Mouse (Mus musculus) hindbrain, embryonic 15.5 days (tissue): ENCODE data around the gene Tomm5. TPM values are rescaled to one million over a fixed set of nuclear protein-coding genes. Genes with fewer than 3 reads are reported as not detected.

Source experiments
- ATAC-seq: fragments of 200-750 bp; cut with Nextera tagmentation; 2 replicates; pipeline ENCODE4 v1.8.0; 2017; ENCODE audit warnings: low read depth, moderate number of reproducible peaks, moderate TSS enrichment; ENCODE audit not compliant: low FRiP score
- H3K27ac ChIP-seq: fragments of 300-500 bp; sonication (generic); replicated peaks from 2 replicates; pipeline ENCODE4 v1.5.1; 2015; ENCODE audit warnings: mild to moderate bottlenecking, inconsistent platforms
- H3K27me3 ChIP-seq: fragments of 300-500 bp; sonication (generic); 2 replicates; pipeline ENCODE4 v1.6.1; 2015; ENCODE audit warnings: control low read depth, inconsistent platforms
- H3K36me3 ChIP-seq: fragments of 300-500 bp; sonication (generic); 2 replicates; pipeline ENCODE4 v1.6.1; 2015; ENCODE audit warnings: control low read depth, inconsistent platforms
- H3K4me1 ChIP-seq: fragments of 300-500 bp; sonication (generic); replicated peaks from 2 replicates; pipeline ENCODE4 v1.6.1; 2015; ENCODE audit warnings: control low read depth, inconsistent platforms
- H3K4me2 ChIP-seq: fragments of 300-500 bp; sonication (generic); 2 replicates; pipeline ENCODE4 v1.6.1; 2015; ENCODE audit warnings: moderate library complexity, mild to moderate bottlenecking, inconsistent platforms
- H3K4me3 ChIP-seq: fragments of 300-500 bp; sonication (generic); 2 replicates; pipeline ENCODE4 v1.5.1; 2015; ENCODE audit warnings: mild to moderate bottlenecking, inconsistent platforms
- H3K9ac ChIP-seq: fragments of 300-500 bp; sonication (generic); 2 replicates; pipeline ENCODE4 v1.6.1; 2015; ENCODE audit warnings: inconsistent platforms
- H3K9me3 ChIP-seq: fragments of 300-500 bp; sonication (generic); 2 replicates; pipeline ENCODE4 v1.6.1; 2016; ENCODE audit warnings: control low read depth, inconsistent platforms
- WGBS: fragments of 180-500 bp; shearing (Covaris S2); methylation state at CpG from one replicate; pipeline ENCODE4 v1.1.7; 2015; 5-methylcytosine and 5-hydroxymethylcytosine counted together
- polyA plus RNA-seq: library from polyadenylated mRNA; unstranded; fragments of >200 nt; fragmentation: Nextera tagmentation; extraction: Ambion mirVana; gene quantifications from 2 replicates; pipeline ENCODE4 v1.2.1, GENCODE M21; 2015

Tomm5 gene
- polyA plus RNA-seq = 159 and 170 TPM in 2 replicates

GRCm38 (mm10) chr4:45107601-45108277 lies at the start of gene Tomm5:
Gene Tomm5 (minus strand): TSS chr4:45108114.
- H3K27me3 ChIP-seq = 0 out of 2 replicates have a peak, but pooled peaks cover under 1% of the 10 kb centered on the region
- H3K4me1 ChIP-seq = peaks cover 18% of the 10 kb centered on the region
- H3K9me3 ChIP-seq = no peaks in the 10 kb centered on the region
- under 1% methylated on average over 39 of the region's 39 CpGs for WGBS
- H3K27ac ChIP-seq = peak within 1 kb of the TSS; percentile 68
- H3K36me3 ChIP-seq = peaks cover 9% of the 10 kb centered on the region
- ATAC-seq = peak; percentile 98
- peak within 1 kb of the TSS; percentile 83 for H3K4me3 ChIP-seq
- peak within 1 kb of the TSS; percentile 80 for H3K9ac ChIP-seq
- H3K4me2 ChIP-seq = peak within 1 kb of the TSS; percentile 75

GRCm38 (mm10) chr4:45156433-45156832 lies 48.5 kb upstream of the Tomm5 start:
- H3K27me3 ChIP-seq = no peaks in the 10 kb centered on the region
- no peaks in the 10 kb centered on the region for H3K4me1 ChIP-seq
- H3K4me3 ChIP-seq = no peak overlapping the region
- no peak overlapping the region for H3K4me2 ChIP-seq
- no peaks in the 10 kb centered on the region for H3K36me3 ChIP-seq
- no peak overlapping the region for H3K9ac ChIP-seq
- H3K9me3 ChIP-seq = no peaks in the 10 kb centered on the region
- WGBS = 78% methylated on average over 3 of the region's 3 CpGs
- H3K27ac ChIP-seq = no peak overlapping the region
- no peak for ATAC-seq

- no peak overlapping the region for H3K9ac ChIP-seq
- peaks cover 20% of the 10 kb centered on the region for H3K4me1 ChIP-seq
- 43% methylated on average over 8 of the region's 8 CpGs for WGBS
- no peaks in the 10 kb centered on the region for H3K27me3 ChIP-seq
- ATAC-seq = peak; percentile 59; the same call in 1 of the 2 replicates
- H3K27ac ChIP-seq = peak overlapping the region; percentile 53
- H3K4me3 ChIP-seq = no peak overlapping the region
- no peak overlapping the region for H3K4me2 ChIP-seq
- no peaks in the 10 kb centered on the region for H3K36me3 ChIP-seq
- no peaks in the 10 kb centered on the region for H3K9me3 ChIP-seq
Observed at GRCm38 (mm10) chr4:45143005-45143404, 35.1 kb upstream of the Tomm5 start.

- H3K36me3 ChIP-seq = no peaks in the 10 kb centered on the region
- H3K4me3 ChIP-seq = no peak overlapping the region
- peaks cover 20% of the 10 kb centered on the region for H3K4me1 ChIP-seq
- ATAC-seq = peak; percentile 78; the same call in 1 of the 2 replicates
- 28% methylated on average over 11 of the region's 11 CpGs for WGBS
- H3K27me3 ChIP-seq = no peaks in the 10 kb centered on the region
- H3K9ac ChIP-seq = no peak overlapping the region
- H3K9me3 ChIP-seq = no peaks in the 10 kb centered on the region
- H3K27ac ChIP-seq = peak overlapping the region; percentile 49
- peak overlapping the region; percentile 24 for H3K4me2 ChIP-seq
Observed at GRCm38 (mm10) chr4:45142411-45142810, 34.5 kb upstream of the Tomm5 start.

GRCm38 (mm10) chr4:45141835-45142234 lies 33.9 kb upstream of the Tomm5 start:
- H3K9ac ChIP-seq = no peak overlapping the region
- H3K27me3 ChIP-seq = no peaks in the 10 kb centered on the region
- no peak for ATAC-seq
- H3K4me3 ChIP-seq = no peak overlapping the region
- WGBS = 54% methylated on average over 5 of the region's 5 CpGs
- peaks cover 20% of the 10 kb centered on the region for H3K4me1 ChIP-seq
- no peak overlapping the region for H3K4me2 ChIP-seq
- no peaks in the 10 kb centered on the region for H3K36me3 ChIP-seq
- no peaks in the 10 kb centered on the region for H3K9me3 ChIP-seq
- peak overlapping the region; percentile 49 for H3K27ac ChIP-seq

- Histone ChIP-seq H3K36me3 (no peaks in the 10 kb centered on the region), H3K27ac (no peak overlapping the region), H3K4me1 (peaks cover 9% of the 10 kb centered on the region), H3K9ac (no peak overlapping the region), H3K27me3 (no peaks in the 10 kb centered on the region), H3K4me3 (no peak overlapping the region), H3K9me3 (no peaks in the 10 kb centered on the region), H3K4me2 (no peak overlapping the region)
- no peak for ATAC-seq
- WGBS = 57% methylated on average over 4 of the region's 4 CpGs
Observed at GRCm38 (mm10) chr4:45137636-45138035, 29.7 kb upstream of the Tomm5 start.

GRCm38 (mm10) chr4:45134471-45134870 lies 26.6 kb upstream of the Tomm5 start:
- H3K4me3 ChIP-seq = no peak overlapping the region
- no peaks in the 10 kb centered on the region for H3K9me3 ChIP-seq
- no peak overlapping the region for H3K4me2 ChIP-seq
- H3K4me1 ChIP-seq = no peaks in the 10 kb centered on the region
- WGBS = 80% methylated on average over 8 of the region's 8 CpGs
- H3K27ac ChIP-seq = no peak overlapping the region
- no peak overlapping the region for H3K9ac ChIP-seq
- ATAC-seq = no peak
- no peaks in the 10 kb centered on the region for H3K36me3 ChIP-seq
- no peaks in the 10 kb centered on the region for H3K27me3 ChIP-seq

- Histone ChIP-seq H3K4me1 (no peaks in the 10 kb centered on the region), H3K4me2 (no peak overlapping the region), H3K27ac (no peak overlapping the region), H3K27me3 (no peaks in the 10 kb centered on the region), H3K9me3 (no peaks in the 10 kb centered on the region), H3K4me3 (no peak overlapping the region), H3K9ac (no peak overlapping the region), H3K36me3 (no peaks in the 10 kb centered on the region)
- 88% methylated on average over 4 of the region's 4 CpGs for WGBS
- no peak for ATAC-seq
Observed at GRCm38 (mm10) chr4:45131021-45131420, 23.1 kb upstream of the Tomm5 start.

GRCm38 (mm10) chr4:45121311-45121710 lies 13.4 kb upstream of the Tomm5 start:
- H3K36me3 ChIP-seq = no peaks in the 10 kb centered on the region
- no peaks in the 10 kb centered on the region for H3K9me3 ChIP-seq
- ATAC-seq = no peak
- no peak overlapping the region for H3K9ac ChIP-seq
- no peak overlapping the region for H3K27ac ChIP-seq
- H3K4me1 ChIP-seq = no peaks in the 10 kb centered on the region
- H3K4me2 ChIP-seq = no peak overlapping the region
- WGBS = 90% methylated on average over 11 of the region's 11 CpGs
- H3K27me3 ChIP-seq = no peaks in the 10 kb centered on the region
- no peak overlapping the region for H3K4me3 ChIP-seq

GRCm38 (mm10) chr4:45108456-45109110 lies 669 bp upstream of the Tomm5 start:
- Histone ChIP-seq H3K4me1 (peaks cover 18% of the 10 kb centered on the region), H3K9ac (no peak overlapping the region), H3K4me2 (no peak overlapping the region), H3K27me3 (0 out of 2 replicates have a peak, but pooled peaks cover 2% of the 10 kb centered on the region), H3K27ac (no peak overlapping the region), H3K4me3 (no peak overlapping the region), H3K9me3 (no peaks in the 10 kb centered on the region), H3K36me3 (peaks cover under 1% of the 10 kb centered on the region; the same call in 1 of the 2 replicates)
- ATAC-seq = no peak
- WGBS = 75% methylated on average over 8 of the region's 8 CpGs

- Histone ChIP-seq H3K9me3 (no peaks in the 10 kb centered on the region), H3K4me2 (peak overlapping the region; percentile 75), H3K4me1 (peaks cover 18% of the 10 kb centered on the region), H3K36me3 (peaks cover 14% of the 10 kb centered on the region), H3K4me3 (peak overlapping the region; percentile 83), H3K27me3 (no peaks in the 10 kb centered on the region), H3K9ac (peak overlapping the region; percentile 80), H3K27ac (no peak overlapping the region)
- WGBS = 4% methylated on average over 4 of the region's 4 CpGs
- ATAC-seq = no peak
Observed at GRCm38 (mm10) chr4:45107066-45107465, 848 bp downstream of the Tomm5 start.

GRCm38 (mm10) chr4:45106409-45106808 lies 1.5 kb downstream of the Tomm5 start:
- Histone ChIP-seq H3K9me3 (no peaks in the 10 kb centered on the region), H3K4me1 (peaks cover 18% of the 10 kb centered on the region), H3K9ac (no peak overlapping the region), H3K27ac (no peak overlapping the region), H3K27me3 (no peaks in the 10 kb centered on the region), H3K4me3 (peak overlapping the region; percentile 83; the same call in 1 of the 2 replicates), H3K4me2 (peak overlapping the region; percentile 75), H3K36me3 (peaks cover 15% of the 10 kb centered on the region)
- 70% methylated on average over 5 of the region's 5 CpGs for WGBS
- no peak for ATAC-seq
